Mouse (Mus musculus): ENCODE measurements around the gene Dgkz. TPM values are rescaled to one million over a fixed set of nuclear protein-coding genes. Genes with fewer than 3 reads are reported as not detected.
A peak's percentile ranks its signal among the peaks of the same experiment; 100 is the strongest.

Gene Dgkz
- polyA plus RNA-seq, 1 experiment from 2014 or later: 18.5 TPM

GRCm38 (mm10) chr2:91930761-91931291 lies 44.8 kb downstream of the Dgkz start:
- peak overlapping the region; percentile 94 for H3K9ac ChIP-seq
- H3K36me3 ChIP-seq (ENCODE audit: poor library complexity, severe bottlenecking): peaks cover 28% of the 10 kb centered on the region
- H3K4me1 ChIP-seq: peaks cover 48% of the 10 kb centered on the region
- ATAC-seq: no peak
- H3K9me3 ChIP-seq (replicated peaks): no peaks in the 10 kb centered on the region
- H3K27me3 ChIP-seq: 0 out of 2 replicates have a peak, but pooled peaks cover 3% of the 10 kb centered on the region
- H3K4me2 ChIP-seq: peak overlapping the region; percentile 87
- H3K4me3 ChIP-seq: peak overlapping the region; percentile 75
- 2% methylated on average over 23 of the region's 23 CpGs for WGBS
- H3K27ac ChIP-seq: peak overlapping the region; percentile 90

GRCm38 (mm10) chr2:91929936-91930335 lies 45.7 kb downstream of the Dgkz start:
- no peak for ATAC-seq
- Histone ChIP-seq H3K4me3 (peak overlapping the region; percentile 75), H3K27me3 (peaks cover 11% of the 10 kb centered on the region), H3K36me3 (ENCODE audit: poor library complexity, severe bottlenecking) (peaks cover 19% of the 10 kb centered on the region), H3K4me2 (peak overlapping the region; percentile 87), H3K9ac (peak overlapping the region; percentile 94), H3K4me1 (peaks cover 48% of the 10 kb centered on the region), H3K27ac (no peak overlapping the region), H3K9me3 (replicated peaks) (no peaks in the 10 kb centered on the region)
- WGBS: 4% methylated on average over 12 of the region's 12 CpGs

DNA sequence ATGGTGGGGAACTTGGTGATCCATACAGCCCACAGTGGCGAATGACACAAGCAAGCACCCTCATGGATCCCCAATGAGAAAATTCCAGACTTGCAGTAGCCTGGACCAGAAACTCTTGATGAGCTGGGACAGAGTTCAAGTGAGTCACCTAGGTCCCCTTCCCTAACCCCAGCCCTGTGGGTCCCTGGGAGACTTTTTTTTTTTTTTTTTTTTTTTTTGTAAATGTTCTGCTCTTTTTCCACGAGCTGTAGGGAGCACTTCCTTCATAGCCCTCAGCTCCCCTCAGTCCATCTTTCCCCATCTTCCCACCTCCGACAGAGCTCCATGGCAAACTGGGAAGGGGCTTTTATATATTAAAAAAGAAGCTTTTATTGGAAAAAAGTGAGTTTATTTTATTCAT lies 46.2 kb downstream of the Dgkz start:
- Histone ChIP-seq H3K27me3 (peaks cover 16% of the 10 kb centered on the region), H3K4me2 (peak overlapping the region; percentile 87), H3K9ac (peak overlapping the region; percentile 94), H3K4me1 (peaks cover 48% of the 10 kb centered on the region), H3K9me3 (replicated peaks) (no peaks in the 10 kb centered on the region), H3K4me3 (peak overlapping the region; percentile 75), H3K36me3 (ENCODE audit: poor library complexity, severe bottlenecking) (peaks cover 16% of the 10 kb centered on the region; the same call in 1 of the 2 replicates), H3K27ac (no peak overlapping the region)
- 46% methylated on average over 3 of the region's 3 CpGs for WGBS
- ATAC-seq: no peak

GRCm38 (mm10) chr2:91928534-91929350 lies 46.9 kb downstream of the Dgkz start:
- Histone ChIP-seq H3K4me2 (no peak overlapping the region), H3K4me1 (peaks cover 48% of the 10 kb centered on the region), H3K27ac (no peak overlapping the region), H3K4me3 (no peak overlapping the region), H3K27me3 (peaks cover 23% of the 10 kb centered on the region), H3K9ac (no peak overlapping the region), H3K36me3 (ENCODE audit: poor library complexity, severe bottlenecking) (peaks cover 10% of the 10 kb centered on the region; the same call in 1 of the 2 replicates), H3K9me3 (replicated peaks) (no peaks in the 10 kb centered on the region)
- 78% methylated on average over 23 of the region's 23 CpGs for WGBS
- no peak for ATAC-seq

- H3K9ac ChIP-seq: no peak overlapping the region
- ATAC-seq: no peak
- no peaks in the 10 kb centered on the region for H3K9me3 ChIP-seq (replicated peaks)
- no peak overlapping the region for H3K27ac ChIP-seq
- peak overlapping the region; percentile 25 for H3K4me2 ChIP-seq
- H3K36me3 ChIP-seq (ENCODE audit: poor library complexity, severe bottlenecking): peaks cover 8% of the 10 kb centered on the region; the same call in 1 of the 2 replicates
- 46% methylated on average over 34 of the region's 34 CpGs for WGBS
- peaks cover 30% of the 10 kb centered on the region for H3K27me3 ChIP-seq
- H3K4me1 ChIP-seq: peaks cover 48% of the 10 kb centered on the region
- H3K4me3 ChIP-seq: no peak overlapping the region
Measured at GRCm38 (mm10) chr2:91927826-91928533, 47.7 kb downstream of the Dgkz start.

GRCm38 (mm10) chr2:91926949-91927348 lies 48.7 kb downstream of the Dgkz start, which contains the start of gene Chrm4:
Gene Chrm4 (plus strand): TSS chr2:91927249.
- H3K4me1 ChIP-seq: peaks cover 48% of the 10 kb centered on the region
- no peak for ATAC-seq
- 87% methylated on average over 3 of the region's 3 CpGs for WGBS
- peaks cover 8% of the 10 kb centered on the region; the same call in 1 of the 2 replicates for H3K36me3 ChIP-seq (ENCODE audit: poor library complexity, severe bottlenecking)
- H3K4me3 ChIP-seq: no peak within 1 kb of the TSS
- H3K27ac ChIP-seq: no peak within 1 kb of the TSS
- no peak within 1 kb of the TSS for H3K9ac ChIP-seq
- H3K27me3 ChIP-seq: peaks cover 41% of the 10 kb centered on the region
- no peaks in the 10 kb centered on the region for H3K9me3 ChIP-seq (replicated peaks)
- peak within 1 kb of the TSS; percentile 25 for H3K4me2 ChIP-seq

- H3K4me1 ChIP-seq: peaks cover 41% of the 10 kb centered on the region
- ATAC-seq: no peak
- H3K36me3 ChIP-seq (ENCODE audit: poor library complexity, severe bottlenecking): peaks cover 8% of the 10 kb centered on the region; the same call in 1 of the 2 replicates
- H3K9ac ChIP-seq: no peak overlapping the region
- no peak overlapping the region for H3K27ac ChIP-seq
- no peak overlapping the region for H3K4me3 ChIP-seq
- H3K27me3 ChIP-seq: peaks cover 56% of the 10 kb centered on the region
- H3K4me2 ChIP-seq: no peak overlapping the region
- 87% methylated on average over 15 of the region's 15 CpGs for WGBS
- no peaks in the 10 kb centered on the region for H3K9me3 ChIP-seq (replicated peaks)
Measured at GRCm38 (mm10) chr2:91925442-91925841, 50.2 kb downstream of the Dgkz start.

DNA sequence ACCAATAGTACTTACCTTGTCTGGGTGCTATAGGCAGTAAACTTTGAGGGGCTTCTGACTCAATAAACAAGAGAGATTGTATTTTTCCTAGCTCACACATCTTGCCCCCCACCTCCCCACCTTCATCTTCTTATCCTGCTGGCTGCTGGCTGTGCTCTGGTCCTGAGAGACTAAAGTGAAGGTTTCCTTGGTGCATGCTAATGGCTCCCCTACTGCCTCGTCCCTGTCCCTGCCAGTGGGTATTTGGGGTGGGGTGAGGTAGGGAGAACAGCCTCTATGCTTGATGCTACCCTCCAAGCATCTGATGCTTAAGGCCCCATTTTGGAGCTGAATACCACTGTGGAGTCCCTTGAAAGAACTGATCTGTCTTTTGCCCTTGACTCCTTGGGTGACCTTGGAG lies 50.9 kb downstream of the Dgkz start:
- no peak overlapping the region for H3K4me3 ChIP-seq
- no peak for ATAC-seq
- H3K9me3 ChIP-seq (replicated peaks): no peaks in the 10 kb centered on the region
- H3K27ac ChIP-seq: no peak overlapping the region
- H3K27me3 ChIP-seq: peaks cover 61% of the 10 kb centered on the region
- peaks cover 34% of the 10 kb centered on the region for H3K4me1 ChIP-seq
- 76% methylated on average over 1 of the region's 1 CpGs for WGBS
- no peak overlapping the region for H3K9ac ChIP-seq
- H3K4me2 ChIP-seq: no peak overlapping the region
- peaks cover 8% of the 10 kb centered on the region; the same call in 1 of the 2 replicates for H3K36me3 ChIP-seq (ENCODE audit: poor library complexity, severe bottlenecking)

GRCm38 (mm10) chr2:91923415-91924337 lies 52.0 kb downstream of the Dgkz start:
- peaks cover 7% of the 10 kb centered on the region; the same call in 1 of the 2 replicates for H3K36me3 ChIP-seq (ENCODE audit: poor library complexity, severe bottlenecking)
- peaks cover 29% of the 10 kb centered on the region for H3K4me1 ChIP-seq
- 3% methylated on average over 54 of the region's 54 CpGs for WGBS
- H3K27ac ChIP-seq: no peak overlapping the region
- peak overlapping the region; percentile 30; the same call in 1 of the 2 replicates for H3K9ac ChIP-seq
- no peak for ATAC-seq
- H3K4me2 ChIP-seq: peak overlapping the region; percentile 90
- H3K9me3 ChIP-seq (replicated peaks): no peaks in the 10 kb centered on the region
- peak overlapping the region; percentile 62 for H3K4me3 ChIP-seq
- peaks cover 64% of the 10 kb centered on the region for H3K27me3 ChIP-seq

GRCm38 (mm10) chr2:91922586-91923414 lies 52.9 kb downstream of the Dgkz start:
- WGBS: 3% methylated on average over 37 of the region's 37 CpGs
- H3K27ac ChIP-seq: no peak overlapping the region
- H3K4me3 ChIP-seq: peak overlapping the region; percentile 62
- H3K4me2 ChIP-seq: peak overlapping the region; percentile 90
- no peak for ATAC-seq
- no peaks in the 10 kb centered on the region for H3K9me3 ChIP-seq (replicated peaks)
- peak overlapping the region; percentile 63 for H3K9ac ChIP-seq
- H3K4me1 ChIP-seq: peaks cover 29% of the 10 kb centered on the region
- peaks cover 13% of the 10 kb centered on the region for H3K36me3 ChIP-seq (ENCODE audit: poor library complexity, severe bottlenecking)
- H3K27me3 ChIP-seq: peaks cover 64% of the 10 kb centered on the region
